Mouse (Mus musculus) liver, embryonic 12.5 days (tissue): ENCODE data around the gene Lyrm7. TPM values are rescaled to one million over a fixed set of nuclear protein-coding genes. Genes with fewer than 3 reads are reported as not detected.
"Not testable (repeated sequence)": the region's sequence is repeated elsewhere in the genome, so short reads cannot be mapped to it uniquely, and the experiment has no call there.

Experiments
- ATAC-seq: fragments of 200-750 bp; cut with Nextera tagmentation; 2 replicates; pipeline ENCODE4 v1.8.0; 2017; ENCODE audit warnings: moderate number of reproducible peaks, mild to moderate bottlenecking, moderate library complexity
- H3K27ac ChIP-seq: fragments of 300-500 bp; sonication (generic); 2 replicates; pipeline ENCODE4 v1.5.1; 2016; ENCODE audit warnings: mild to moderate bottlenecking
- H3K27me3 ChIP-seq: fragments of 300-500 bp; sonication (generic); replicated peaks from 2 replicates; pipeline ENCODE4 v1.6.1; 2016; ENCODE audit warnings: mild to moderate bottlenecking, moderate library complexity
- H3K36me3 ChIP-seq: fragments of 300-500 bp; sonication (generic); 2 replicates; pipeline ENCODE4 v1.6.1; 2016; ENCODE audit warnings: mild to moderate bottlenecking, moderate library complexity
- H3K4me1 ChIP-seq: fragments of 300-500 bp; sonication (generic); 2 replicates; pipeline ENCODE4 v1.6.1; 2016
- H3K4me2 ChIP-seq: fragments of 300-500 bp; sonication (generic); 2 replicates; pipeline ENCODE4 v1.6.1; 2016; ENCODE audit warnings: mild to moderate bottlenecking, moderate library complexity
- H3K4me3 ChIP-seq: fragments of 300-500 bp; sonication (generic); 2 replicates; pipeline ENCODE4 v1.5.1; 2016; ENCODE audit warnings: mild to moderate bottlenecking, moderate library complexity
- H3K9ac ChIP-seq: fragments of 300-500 bp; sonication (generic); 2 replicates; pipeline ENCODE4 v1.6.1; 2016; ENCODE audit warnings: mild to moderate bottlenecking, moderate library complexity
- H3K9me3 ChIP-seq: fragments of 300-500 bp; sonication (generic); replicated peaks from 2 replicates; pipeline ENCODE4 v1.6.1; 2016; ENCODE audit warnings: mild to moderate bottlenecking, moderate library complexity
- WGBS: fragments of 180-500 bp; shearing (Covaris S2); methylation state at CpG from one replicate; pipeline ENCODE4 v1.1.7; 2016; ENCODE audit not compliant: insufficient replicate concordance; 5-methylcytosine and 5-hydroxymethylcytosine counted together
- polyA plus RNA-seq: library from polyadenylated mRNA; unstranded; fragments of >200 nt; fragmentation: Nextera tagmentation; extraction: Ambion mirVana; gene quantifications from 2 replicates; pipeline ENCODE4 v1.2.1, GENCODE M21; 2016

The Lyrm7 gene
- polyA plus RNA-seq, 1 experiment from 2014 or later, result 7.6 TPM

- 83% methylated on average over 5 of the region's 5 CpGs for WGBS
- no peak for ATAC-seq
- no peaks in the 10 kb centered on the region for H3K9me3 ChIP-seq
- peak overlapping the region; percentile 87 for H3K4me2 ChIP-seq
- peaks cover 4% of the 10 kb centered on the region; the same call in 1 of the 2 replicates for H3K36me3 ChIP-seq
- peak overlapping the region; percentile 77 for H3K4me3 ChIP-seq
- H3K27me3 ChIP-seq, result no peaks in the 10 kb centered on the region
- peak overlapping the region; percentile 76 for H3K9ac ChIP-seq
- H3K4me1 ChIP-seq, result peaks cover 35% of the 10 kb centered on the region
- H3K27ac ChIP-seq, result peak overlapping the region; percentile 97
Observed at GRCm38 (mm10) chr11:54861471-54862420, 1.0 kb upstream of the Lyrm7 start.

- H3K4me3 ChIP-seq, result peak overlapping the region; percentile 77
- H3K27ac ChIP-seq, result peak overlapping the region; percentile 97
- WGBS, result 20% methylated on average over 11 of the region's 11 CpGs
- H3K9me3 ChIP-seq, result no peaks in the 10 kb centered on the region
- peak overlapping the region; percentile 81 for H3K9ac ChIP-seq
- no peak for ATAC-seq
- H3K36me3 ChIP-seq, result peaks cover 4% of the 10 kb centered on the region; the same call in 1 of the 2 replicates
- peaks cover 25% of the 10 kb centered on the region for H3K4me1 ChIP-seq
- H3K27me3 ChIP-seq, result no peaks in the 10 kb centered on the region
- H3K4me2 ChIP-seq, result peak overlapping the region; percentile 87
Observed at GRCm38 (mm10) chr11:54859322-54860165, 1.2 kb downstream of the Lyrm7 start.

GRCm38 (mm10) chr11:54858880-54859279 is 1.8 kb downstream of the Lyrm7 start:
- not testable (repeated sequence) for H3K27me3 ChIP-seq, H3K4me3 ChIP-seq, ATAC-seq, H3K27ac ChIP-seq, H3K9ac ChIP-seq, H3K9me3 ChIP-seq, H3K36me3 ChIP-seq
- 83% methylated on average over 8 of the region's 12 CpGs for WGBS
- Histone ChIP-seq H3K4me1 (peaks cover 25% of the 10 kb centered on the region), H3K4me2 (peak overlapping the region; percentile 87)

- Histone ChIP-seq H3K9me3 (no peaks in the 10 kb centered on the region), H3K4me3 (no peak overlapping the region), H3K27ac (no peak overlapping the region), H3K4me1 (peaks cover 12% of the 10 kb centered on the region), H3K4me2 (no peak overlapping the region), H3K9ac (no peak overlapping the region), H3K36me3 (no peaks in the 10 kb centered on the region; the same call in 1 of the 2 replicates), H3K27me3 (no peaks in the 10 kb centered on the region)
- 88% methylated on average over 12 of the region's 12 CpGs for WGBS
- no peak for ATAC-seq
Observed at GRCm38 (mm10) chr11:54851656-54852055, 9.1 kb downstream of the Lyrm7 start.

GRCm38 (mm10) chr11:54849961-54850758 is 10.6 kb downstream of the Lyrm7 start:
- WGBS, result 32% methylated on average over 10 of the region's 10 CpGs
- ATAC-seq, result no peak
- Histone ChIP-seq H3K9ac (no peak overlapping the region), H3K4me2 (no peak overlapping the region), H3K27ac (no peak overlapping the region), H3K4me1 (peaks cover 12% of the 10 kb centered on the region), H3K4me3 (no peak overlapping the region), H3K36me3 (no peaks in the 10 kb centered on the region; the same call in 1 of the 2 replicates), H3K27me3 (no peaks in the 10 kb centered on the region), H3K9me3 (no peaks in the 10 kb centered on the region)

- no peak overlapping the region for H3K4me3 ChIP-seq
- H3K27me3 ChIP-seq, result no peaks in the 10 kb centered on the region
- peaks cover 21% of the 10 kb centered on the region for H3K4me1 ChIP-seq
- no peak for ATAC-seq
- no peaks in the 10 kb centered on the region for H3K9me3 ChIP-seq
- 50% methylated on average over 8 of the region's 8 CpGs for WGBS
- no peak overlapping the region for H3K4me2 ChIP-seq
- H3K9ac ChIP-seq, result no peak overlapping the region
- H3K27ac ChIP-seq, result no peak overlapping the region
- no peaks in the 10 kb centered on the region; the same call in 1 of the 2 replicates for H3K36me3 ChIP-seq
Observed at GRCm38 (mm10) chr11:54845470-54846442, 15.0 kb downstream of the Lyrm7 start.

- Histone ChIP-seq H3K9ac (no peak overlapping the region), H3K27ac (no peak overlapping the region), H3K4me1 (peaks cover 13% of the 10 kb centered on the region), H3K4me3 (no peak overlapping the region), H3K9me3 (no peaks in the 10 kb centered on the region), H3K27me3 (no peaks in the 10 kb centered on the region), H3K4me2 (no peak overlapping the region), H3K36me3 (no peaks in the 10 kb centered on the region; the same call in 1 of the 2 replicates)
- ATAC-seq, result no peak
- 38% methylated on average over 5 of the region's 5 CpGs for WGBS
Observed at GRCm38 (mm10) chr11:54844959-54845358, 15.8 kb downstream of the Lyrm7 start.

GRCm38 (mm10) chr11:54844424-54844823 is 16.3 kb downstream of the Lyrm7 start:
- Histone ChIP-seq H3K27ac (no peak overlapping the region), H3K36me3 (no peaks in the 10 kb centered on the region; the same call in 1 of the 2 replicates), H3K4me1 (0 out of 2 replicates have a peak, but pooled peaks cover 9% of the 10 kb centered on the region), H3K9ac (no peak overlapping the region), H3K4me2 (peak overlapping the region; percentile 14), H3K27me3 (no peaks in the 10 kb centered on the region), H3K4me3 (no peak overlapping the region), H3K9me3 (no peaks in the 10 kb centered on the region)
- WGBS, result 11% methylated on average over 9 of the region's 9 CpGs
- no peak for ATAC-seq

- ATAC-seq, result no peak
- Histone ChIP-seq H3K4me2 (no peak overlapping the region), H3K9ac (no peak overlapping the region), H3K9me3 (no peaks in the 10 kb centered on the region), H3K27ac (no peak overlapping the region), H3K4me1 (0 out of 2 replicates have a peak, but pooled peaks cover 9% of the 10 kb centered on the region), H3K36me3 (no peaks in the 10 kb centered on the region), H3K4me3 (no peak overlapping the region), H3K27me3 (no peaks in the 10 kb centered on the region)
- 75% methylated on average over 11 of the region's 11 CpGs for WGBS
Observed at GRCm38 (mm10) chr11:54840891-54841290, 19.8 kb downstream of the Lyrm7 start.

- H3K27ac ChIP-seq, result no peak overlapping the region
- no peak overlapping the region for H3K4me2 ChIP-seq
- no peak for ATAC-seq
- no peak overlapping the region for H3K9ac ChIP-seq
- H3K27me3 ChIP-seq, result no peaks in the 10 kb centered on the region
- 72% methylated on average over 4 of the region's 4 CpGs for WGBS
- H3K4me1 ChIP-seq, result 0 out of 2 replicates have a peak, but pooled peaks cover 5% of the 10 kb centered on the region
- no peaks in the 10 kb centered on the region for H3K9me3 ChIP-seq
- H3K4me3 ChIP-seq, result no peak overlapping the region
- H3K36me3 ChIP-seq, result no peaks in the 10 kb centered on the region
Observed at GRCm38 (mm10) chr11:54839696-54840095, 21.0 kb downstream of the Lyrm7 start.
